Mouse (Mus musculus) left cerebral cortex, adult 2 months (tissue): Measurements from ENCODE around the gene Rassf3. TPM values are rescaled to one million over a fixed set of nuclear protein-coding genes. Genes with fewer than 3 reads are reported as not detected.
A peak's percentile ranks its signal among the peaks of the same experiment; 100 is the strongest.

Experiments used
- DNase-seq, 2 experiments: peaks; one replicate each; pipeline ENCODE4 v3.0.0; 2021 to 2022; ENCODE audit warnings: low spot score in 2 of 2, mixed read lengths in 1 of 2; ENCODE audit errors: extremely low spot score in 1 of 2
- H3K27ac ChIP-seq: fragments of 200-600 bp; 2 replicates; pipeline ENCODE4 v1.8.1; 2022
- H3K4me3 ChIP-seq: fragments of 200-600 bp; 2 replicates; pipeline ENCODE4 v1.8.1; 2022
- CTCF ChIP-seq: fragments of 200-600 bp; IDR thresholded peaks from 2 replicates; pipeline ENCODE4 v1.8.1; 2022; ENCODE audit warnings: antibody characterized with exemption, mild to moderate bottlenecking, moderate library complexity
- intact Hi-C: fragments of 180-260 bp; cut with DNase I; formaldehyde crosslinking; loops from one replicate; pipeline ENCODE4 v1.15.1; 2025
- total RNA-seq, 2 experiments: library from RNA; stranded (reverse); gene quantifications; 2 replicates each; pipeline ENCODE4 v1.2.3; 2021

Gene Rassf3
- total RNA-seq, 2 experiments from 2014 or later: 39.4 to 40.1 TPM

DNA sequence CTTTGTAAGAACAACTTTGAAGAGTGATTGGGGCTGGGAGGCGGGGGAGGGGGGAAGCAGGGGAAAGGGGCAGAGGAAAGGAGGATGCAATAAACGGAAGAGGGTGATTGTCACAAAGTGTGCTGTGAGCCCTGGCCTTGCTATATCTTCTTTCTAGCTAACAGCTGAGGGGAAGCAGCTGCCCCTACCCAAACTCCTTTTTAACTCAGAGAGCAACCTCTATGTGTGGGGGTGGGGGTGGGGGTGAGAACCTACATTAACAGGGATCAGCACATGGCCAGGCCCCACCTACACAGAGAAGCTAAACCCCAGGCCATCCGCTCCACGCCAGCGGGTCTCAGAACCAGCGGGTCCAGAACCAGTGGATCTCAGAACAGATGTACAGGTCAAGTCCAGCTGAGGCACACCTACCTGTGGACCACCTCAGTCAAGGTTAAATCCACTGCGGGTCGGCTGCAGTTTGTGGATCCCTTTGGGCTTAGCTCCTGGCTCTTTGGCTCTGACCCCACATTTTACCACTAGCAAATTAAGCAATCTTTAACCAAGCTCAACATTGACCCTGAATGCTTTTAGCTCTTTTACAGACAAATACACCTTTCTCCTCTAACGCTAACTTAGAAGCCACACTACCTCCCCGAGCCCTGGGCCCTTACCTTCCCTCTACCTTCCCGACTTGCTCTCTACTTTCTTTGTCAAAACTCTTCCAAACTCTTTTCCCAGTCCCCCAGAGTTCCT, 64.3 kb downstream of the Rassf3 start:
- intact Hi-C loops: no loop called here
- TF ChIP-seq CTCF: no peak
- Histone ChIP-seq H3K27ac (no peak overlapping the region), H3K4me3 (no peak overlapping the region)
- DNase-seq: no peak

DNA sequence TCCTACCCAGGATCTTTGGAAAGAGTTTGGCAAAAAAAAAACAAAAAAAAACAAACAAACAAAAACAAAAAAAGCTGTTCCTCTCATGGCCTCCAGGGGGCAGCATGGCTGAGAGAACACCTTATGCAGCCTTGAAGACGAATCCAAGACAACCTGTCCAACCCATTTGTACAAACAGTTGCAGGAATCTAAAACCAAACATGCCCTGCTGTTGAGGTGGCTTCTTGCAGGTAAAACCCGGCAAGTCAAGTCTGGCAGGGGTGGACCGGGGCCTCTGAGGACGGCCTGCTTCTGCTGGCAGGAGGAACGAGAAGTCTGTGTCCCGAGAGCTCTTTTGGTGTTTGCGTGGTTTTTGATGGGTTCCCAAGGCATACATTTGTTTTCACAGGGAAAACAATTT, 66.4 kb downstream of the Rassf3 start:
- Histone ChIP-seq H3K4me3 (no peak overlapping the region), H3K27ac (no peak overlapping the region)
- no peak for DNase-seq
- intact Hi-C loops: loop anchor here (1.0 to 2.0 kb wide), 2 partner anchors 97 to 107 kb away; no protein-coding TSS in a partner anchor
- TF ChIP-seq CTCF: peak; percentile 83

DNA sequence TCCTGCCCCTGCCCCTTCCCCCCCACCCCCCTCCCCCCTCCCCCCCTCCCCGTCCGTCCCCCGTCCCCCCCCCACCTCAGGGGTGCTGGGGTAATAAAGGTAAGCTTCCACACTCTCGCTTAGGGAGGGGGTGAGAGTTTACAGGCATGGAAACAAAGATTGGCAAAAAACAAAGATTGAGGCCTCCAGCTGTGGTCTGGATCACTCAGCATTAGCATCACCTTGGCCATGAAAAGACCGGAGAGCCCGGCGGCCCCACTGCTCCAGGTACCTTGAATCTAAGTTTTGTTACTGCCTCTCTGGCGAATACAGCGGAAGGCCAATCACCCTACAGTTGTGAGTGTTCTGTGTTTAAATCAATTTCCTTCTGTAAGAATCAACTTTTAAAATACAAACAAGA, 72.2 kb downstream of the Rassf3 start:
- TF ChIP-seq CTCF: no peak
- no peak for DNase-seq
- H3K27ac ChIP-seq: no peak overlapping the region
- no peak overlapping the region for H3K4me3 ChIP-seq
- intact Hi-C loops: no loop called here

DNA sequence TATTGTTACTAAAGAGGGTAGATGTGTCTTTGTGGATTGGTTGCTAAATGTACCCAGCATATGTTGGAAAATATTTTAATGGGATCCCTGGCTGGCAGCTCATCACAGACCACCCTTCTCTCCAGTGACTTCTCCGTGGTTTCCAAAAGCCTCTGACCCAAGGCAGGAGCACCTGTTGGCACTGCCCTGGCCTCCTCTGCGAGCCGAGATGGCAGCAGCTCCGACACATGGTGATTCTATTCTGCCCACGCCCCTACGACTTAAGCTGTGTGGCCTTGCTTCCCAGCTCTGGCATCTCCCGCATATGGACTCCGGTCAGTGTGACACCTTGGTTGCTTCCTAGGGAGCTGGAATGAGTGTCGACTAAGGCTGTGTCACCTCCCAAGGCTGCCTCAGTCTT, 73.0 kb downstream of the Rassf3 start:
- no peak for TF ChIP-seq CTCF
- H3K27ac ChIP-seq: no peak overlapping the region
- no peak overlapping the region for H3K4me3 ChIP-seq
- no peak for DNase-seq
- intact Hi-C loops: no loop called here

DNA sequence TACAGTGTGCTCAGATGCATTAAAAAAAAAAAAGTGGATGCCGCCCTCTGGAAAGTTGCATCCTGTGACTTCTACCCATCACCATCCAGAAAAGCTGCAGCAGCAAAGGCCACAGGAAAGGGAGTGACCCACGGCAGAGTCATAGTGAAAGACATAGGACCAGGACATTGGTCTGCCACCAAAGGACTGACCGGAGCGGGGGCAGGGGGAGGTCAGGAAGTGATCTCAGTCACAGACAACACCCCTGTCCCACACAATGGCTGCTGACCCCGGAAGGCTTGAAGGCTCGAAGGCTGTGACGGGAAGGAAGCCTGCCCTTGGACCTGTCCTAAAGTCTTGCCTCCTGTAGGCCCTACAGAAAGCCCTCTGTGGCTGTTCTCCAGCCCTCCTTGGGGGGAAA, 75.1 kb downstream of the Rassf3 start:
- TF ChIP-seq CTCF: no peak
- H3K27ac ChIP-seq: no peak overlapping the region
- DNase-seq: no peak
- no peak overlapping the region for H3K4me3 ChIP-seq
- intact Hi-C loops: no loop called here

DNA sequence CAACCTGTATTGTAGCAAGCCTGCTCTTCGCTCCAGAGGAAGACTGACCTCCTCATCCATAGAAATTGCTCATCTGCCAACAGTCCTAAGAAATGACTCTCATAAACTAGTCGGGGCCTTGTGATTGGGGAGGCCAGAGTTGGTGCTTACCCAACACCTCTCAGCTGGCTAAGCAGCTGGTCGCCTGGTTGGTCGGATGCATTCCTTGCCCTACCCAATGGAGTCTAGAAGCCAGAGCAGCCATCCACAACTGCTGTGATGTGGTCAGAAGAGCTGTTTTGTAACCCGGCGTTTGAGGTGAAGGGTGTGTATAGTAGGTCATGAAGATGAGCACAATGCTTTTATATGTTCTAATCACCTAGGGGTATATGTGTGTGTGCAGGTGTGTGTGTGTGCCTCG, 77.5 kb downstream of the Rassf3 start:
- no peak for DNase-seq
- H3K27ac ChIP-seq: no peak overlapping the region
- no peak for TF ChIP-seq CTCF
- intact Hi-C loops: no loop called here
- H3K4me3 ChIP-seq: no peak overlapping the region

DNA sequence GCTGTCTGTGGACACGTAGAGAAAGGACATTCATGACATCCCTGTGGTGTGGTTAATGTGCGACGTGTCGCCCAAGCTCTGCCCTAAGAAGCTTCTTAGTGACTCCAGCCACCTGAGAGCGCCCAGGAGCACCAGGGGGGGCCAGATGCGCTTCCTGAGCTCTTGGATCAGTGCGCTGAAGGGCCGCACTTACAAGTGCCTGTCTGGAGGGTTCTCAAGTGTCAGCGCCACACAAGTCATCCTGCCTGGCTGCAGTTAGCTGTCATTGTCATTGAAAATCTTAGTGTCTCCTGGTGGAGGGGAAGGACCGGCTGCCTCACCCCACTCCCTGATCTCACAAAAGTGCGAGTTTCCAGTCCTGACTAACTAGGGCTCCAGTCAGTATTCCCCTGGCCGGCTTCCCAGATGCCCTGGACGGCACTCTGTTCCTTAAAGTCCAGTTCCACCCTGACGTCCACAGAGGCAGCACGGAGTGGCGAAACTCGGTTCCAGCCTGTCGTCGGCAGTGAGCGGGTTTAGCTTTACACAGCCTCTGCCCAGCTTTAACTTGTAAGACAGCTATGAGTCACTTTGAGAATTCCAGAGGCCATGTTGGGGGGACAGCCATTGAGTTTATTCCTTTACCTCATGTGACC, 80.5 kb downstream of the Rassf3 start:
- no peak for TF ChIP-seq CTCF
- intact Hi-C loops: no loop called here
- Histone ChIP-seq H3K4me3 (no peak overlapping the region), H3K27ac (no peak overlapping the region)
- DNase-seq: no peak

DNA sequence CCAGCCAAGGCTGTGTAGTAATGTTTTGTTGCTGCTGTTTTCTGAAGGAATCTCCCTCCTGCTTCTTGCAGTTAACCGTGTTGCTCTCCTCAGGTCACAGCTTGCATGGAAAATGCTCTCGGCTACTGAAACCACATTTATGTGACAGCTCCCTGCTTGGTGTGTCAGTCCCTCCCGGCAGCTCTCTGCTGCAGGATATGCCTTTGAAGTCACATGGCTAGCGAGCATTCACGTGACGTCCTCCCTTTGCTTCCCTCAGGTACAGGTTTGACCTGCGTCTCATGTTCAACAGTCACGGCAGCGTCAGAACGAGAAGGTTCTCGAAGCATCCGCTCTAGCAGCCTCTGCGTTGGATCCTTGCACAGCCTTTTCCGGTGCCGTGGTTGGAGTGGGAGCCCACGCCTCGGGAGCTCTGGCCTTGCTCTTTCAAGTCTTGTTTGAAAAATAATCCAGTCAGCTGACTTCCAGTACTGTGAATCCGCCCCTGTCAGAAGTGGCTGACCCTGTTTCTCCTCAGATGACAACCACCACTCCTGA, 81.3 kb downstream of the Rassf3 start:
- TF ChIP-seq CTCF: no peak

DNA sequence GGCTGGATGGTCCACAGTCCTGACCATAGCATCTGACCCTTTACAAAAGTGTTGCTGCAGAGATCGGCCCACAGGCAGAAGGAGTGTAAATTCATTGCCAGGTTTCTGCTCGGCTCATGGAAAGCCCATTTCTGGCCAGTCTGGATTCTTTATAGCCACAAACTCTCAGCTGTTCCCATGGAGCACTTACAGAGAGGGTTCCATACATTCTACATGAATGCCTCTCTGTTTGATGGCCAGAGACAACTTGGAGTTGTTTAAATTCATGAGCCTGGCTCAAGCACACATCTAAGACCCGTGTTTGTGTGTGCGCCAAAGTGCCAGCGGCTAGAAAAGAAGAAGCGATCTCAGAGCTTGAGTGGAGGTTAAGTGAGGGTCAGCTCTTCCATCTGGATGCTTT, 81.9 kb downstream of the Rassf3 start:
- intact Hi-C loops: no loop called here
- TF ChIP-seq CTCF: no peak
- no peak for DNase-seq
- H3K4me3 ChIP-seq: no peak overlapping the region
- no peak overlapping the region for H3K27ac ChIP-seq

More for the DNA sequence above, 81.3 kb downstream of the Rassf3 start:
- Histone ChIP-seq H3K27ac (no peak overlapping the region), H3K4me3 (no peak overlapping the region)
- no peak for DNase-seq
- intact Hi-C loops: no loop called here

DNA sequence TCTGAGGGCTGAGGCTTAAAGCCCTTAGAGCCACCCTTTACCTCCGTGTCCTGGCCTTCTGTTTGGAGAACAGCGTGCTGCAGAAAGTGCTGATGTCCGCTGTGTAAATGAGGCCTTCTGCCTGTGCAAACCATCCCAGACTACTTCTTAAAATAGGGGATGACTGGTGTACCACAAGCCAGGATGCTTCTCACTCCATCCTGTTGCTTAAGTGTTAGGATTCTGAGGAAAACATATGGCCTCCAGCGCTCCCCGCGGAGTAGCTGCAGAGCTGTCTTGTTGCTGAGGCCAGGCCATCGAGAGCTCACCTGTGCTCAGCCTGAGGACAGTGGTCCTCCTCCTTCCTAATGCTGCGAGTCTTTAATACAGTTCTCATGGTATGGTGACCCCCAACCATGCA, 84.2 kb downstream of the Rassf3 start:
- no peak overlapping the region for H3K4me3 ChIP-seq
- intact Hi-C loops: no loop called here
- TF ChIP-seq CTCF: no peak
- H3K27ac ChIP-seq: no peak overlapping the region
- DNase-seq: no peak

DNA sequence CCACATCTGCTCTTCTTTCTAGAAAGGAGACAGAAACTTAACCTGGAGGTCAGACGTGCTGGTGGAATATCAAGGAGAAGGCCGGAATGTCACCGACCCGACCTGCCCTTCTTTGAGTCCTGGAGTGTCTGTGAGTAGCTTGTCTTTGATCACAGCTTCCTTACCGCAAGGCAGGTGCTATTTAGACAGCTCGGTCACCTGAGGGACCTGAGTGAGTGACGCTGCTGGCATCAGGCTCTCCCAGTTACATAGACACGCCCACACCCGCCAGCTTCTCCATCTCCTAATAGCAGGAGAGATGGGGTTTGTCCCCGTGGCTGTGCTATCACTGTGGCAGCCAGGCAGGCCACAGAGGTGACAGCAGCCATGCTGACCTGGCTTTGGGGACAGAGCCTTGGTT, 85.5 kb downstream of the Rassf3 start:
- Histone ChIP-seq H3K27ac (no peak overlapping the region), H3K4me3 (no peak overlapping the region)
- TF ChIP-seq CTCF: no peak
- intact Hi-C loops: no loop called here
- DNase-seq: no peak

DNA sequence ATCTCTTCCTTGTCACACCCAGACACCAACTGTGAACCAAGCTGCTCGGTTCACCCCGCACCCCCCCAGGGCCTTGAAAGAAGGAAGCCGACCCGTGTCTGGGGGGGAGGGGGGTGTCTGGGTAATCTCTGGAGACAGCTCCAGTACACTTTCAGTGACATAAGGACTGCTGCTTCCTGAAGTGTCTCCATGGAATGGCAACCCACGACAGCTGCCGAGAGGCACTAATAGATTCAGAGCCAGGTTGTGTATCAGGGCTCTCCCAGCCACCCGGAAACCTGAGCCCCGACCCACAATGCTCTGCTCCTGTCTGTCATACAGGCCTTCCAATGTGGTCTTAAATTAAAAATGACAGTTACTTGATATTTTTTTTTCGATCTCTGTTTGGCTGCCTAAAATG, 89.8 kb downstream of the Rassf3 start:
- TF ChIP-seq CTCF: no peak
- no peak for DNase-seq

DNA sequence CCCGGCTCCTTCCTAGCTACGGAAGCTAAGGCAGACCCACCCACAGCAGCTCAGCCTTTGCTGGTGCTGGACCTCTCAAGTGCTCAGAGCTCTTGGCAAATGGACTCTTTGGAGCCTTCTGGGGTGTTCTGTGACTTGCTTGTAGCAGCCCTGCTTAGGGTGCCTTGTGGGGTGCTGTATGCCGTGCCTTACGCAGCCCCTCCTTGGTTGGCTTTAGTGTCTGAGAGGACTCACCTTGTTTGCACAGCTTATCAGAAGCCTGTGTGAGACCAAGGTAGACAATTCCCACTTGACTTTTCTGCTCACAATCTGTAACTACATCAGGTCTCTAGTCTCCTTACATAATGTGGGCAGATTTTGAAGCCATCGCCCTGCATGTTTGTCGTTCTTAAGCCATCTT, 90.5 kb downstream of the Rassf3 start:
- Histone ChIP-seq H3K27ac (no peak overlapping the region), H3K4me3 (no peak overlapping the region)
- no peak for DNase-seq
- TF ChIP-seq CTCF: no peak
- intact Hi-C loops: no loop called here

More for the DNA sequence above, 89.8 kb downstream of the Rassf3 start:
- no peak overlapping the region for H3K27ac ChIP-seq
- no peak overlapping the region for H3K4me3 ChIP-seq
- intact Hi-C loops: no loop called here
